In the genomic region with DNA sequence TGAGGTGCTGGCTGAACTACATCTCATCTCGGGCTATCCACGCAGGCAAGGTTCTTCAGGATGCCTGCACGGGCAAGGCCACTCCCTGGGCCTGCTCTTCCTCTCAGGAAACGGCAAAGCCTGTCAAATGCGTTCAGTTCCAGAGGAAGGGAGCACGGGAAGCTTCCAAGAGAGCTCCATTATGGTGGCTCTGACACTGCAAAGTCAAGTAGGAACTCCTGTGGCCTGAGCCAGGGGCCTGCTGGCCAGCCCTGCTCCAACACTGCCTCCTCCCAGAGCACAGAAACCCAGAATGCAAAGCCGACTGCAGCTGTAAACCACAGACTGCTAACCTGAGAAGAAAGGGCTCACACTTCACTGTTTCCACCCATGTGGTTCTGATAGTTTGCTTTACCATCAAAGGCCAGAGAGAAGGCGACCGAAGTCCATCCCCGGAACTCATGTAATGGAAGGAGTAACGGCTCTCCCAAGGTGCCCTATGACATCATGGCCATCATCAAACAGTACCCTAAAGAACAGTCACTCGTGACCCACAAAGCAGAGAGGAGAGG, we compare ENCODE assay signal across 16 mouse cellular contexts. TPM values are rescaled to one million over a fixed set of nuclear protein-coding genes. Genes with fewer than 3 reads are reported as not detected.
A peak's percentile ranks its signal among the peaks of the same experiment; 100 is the strongest.
DNase-seq lines count a peak whose midpoint lies in the region; ATAC-seq and TF ChIP-seq lines count a peak whose summit lies in the region.
"Had no signal": no experiment of that assay in that cellular context is flagged by ENCODE, and none has a peak within 500 bp of the region (broad histone marks: within the 10 kb centered on the region; RNA-seq: fewer than 3 reads in every experiment).

No protein-coding gene starts in this region.

- H3K4me1 ChIP-seq in heart, embryonic 12.5 days (replicated peaks), result peaks cover 56% of the 10 kb centered on the region
- peaks cover 16% of the 10 kb centered on the region for H3K4me1 ChIP-seq in lung, embryonic 14.5 days (ENCODE audit: insufficient read depth)
- peaks cover 71% of the 10 kb centered on the region for H3K4me1 ChIP-seq in liver, postnatal 0 days (ENCODE audit: insufficient read depth)
- H3K4me1 ChIP-seq in midbrain, postnatal 0 days (ENCODE audit: insufficient read depth, low read length), result no peaks in the 10 kb centered on the region
- H3K4me1 ChIP-seq in forebrain, embryonic 15.5 days, result no peaks in the 10 kb centered on the region

- no peak overlapping the region for H3K27ac ChIP-seq in heart, embryonic 12.5 days (ENCODE audit: poor library complexity, severe bottlenecking)
- H3K27ac ChIP-seq in lung, embryonic 14.5 days (ENCODE audit: low read depth), result 0 out of 2 replicates have a peak overlapping the region, but pooled peaks have one; percentile 18
- H3K27ac ChIP-seq in liver, postnatal 0 days (ENCODE audit: low read depth), result peak overlapping the region; percentile 55
- H3K27ac ChIP-seq in midbrain, postnatal 0 days (ENCODE audit: low read depth, low read length), result no peak overlapping the region
- H3K27ac ChIP-seq in forebrain, embryonic 15.5 days (replicated peaks), result no peak overlapping the region
- H3K27ac ChIP-seq: limb, embryonic 10.5 days had no signal

- TF ChIP-seq EP300 in liver, postnatal 0 days (IDR thresholded peaks at IDR 0.05; ENCODE audit: low read depth), result no peak

- ATAC-seq in heart, embryonic 12.5 days (ENCODE audit: insufficient number of reproducible peaks, low FRiP score), result no peak
- no peak for ATAC-seq in lung, embryonic 14.5 days (ENCODE audit: insufficient read depth)
- ATAC-seq in liver, postnatal 0 days, result no peak
- no peak for ATAC-seq in midbrain, postnatal 0 days (ENCODE audit: low FRiP score)
- ATAC-seq in forebrain, embryonic 15.5 days (replicated peaks), result no peak

- no peak for TF ChIP-seq CTCF in lung, embryonic 14.5 days (IDR thresholded peaks at IDR 0.05; ENCODE audit: low read depth)
- no peak for TF ChIP-seq CTCF in liver, postnatal 0 days (IDR thresholded peaks at IDR 0.05; ENCODE audit: low read depth)
- TF ChIP-seq CTCF in midbrain, postnatal 0 days (IDR thresholded peaks at IDR 0.05), result no peak

- DNase-seq in heart, adult 11 months, result peak; percentile 91
- DNase-seq in lung, embryonic 14.5 days, result no peak
- DNase-seq in lung, adult 18-20 months, result no peak
- DNase-seq in liver, postnatal 0 days, result no peak
- peak; percentile 56 to 66 for DNase-seq in thymus, postnatal 36 days
- DNase-seq in midbrain, postnatal 0 days (ENCODE audit: low spot score), result no peak
- DNase-seq: adrenal gland, adult 2 months; cerebellum, adult 11 months; embryo, embryonic 11 days; kidney, adult 11 months; layer of hippocampus, adult 9-11 months; lung, postnatal 4 days had no signal

- H3K9me3 ChIP-seq in heart, embryonic 12.5 days (replicated peaks), result no peaks in the 10 kb centered on the region
- H3K9me3 ChIP-seq in lung, embryonic 14.5 days (ENCODE audit: low read depth, low read length), result no peaks in the 10 kb centered on the region
- no peaks in the 10 kb centered on the region for H3K9me3 ChIP-seq in liver, postnatal 0 days (ENCODE audit: low read length)
- no peaks in the 10 kb centered on the region for H3K9me3 ChIP-seq in midbrain, postnatal 0 days (ENCODE audit: low read length)
- H3K9me3 ChIP-seq in forebrain, embryonic 15.5 days, result no peaks in the 10 kb centered on the region
- H3K9me3 ChIP-seq: limb, embryonic 10.5 days had no signal

- no peak overlapping the region for H3K4me2 ChIP-seq in heart, embryonic 12.5 days
- H3K4me2 ChIP-seq in lung, embryonic 14.5 days, result no peak overlapping the region
- H3K4me2 ChIP-seq in liver, postnatal 0 days (ENCODE audit: low read depth, low read length), result no peak overlapping the region; the same call in 1 of the 2 replicates
- no peak overlapping the region for H3K4me2 ChIP-seq in midbrain, postnatal 0 days (ENCODE audit: low read depth, low read length, poor library complexity, severe bottlenecking)
- no peak overlapping the region for H3K4me2 ChIP-seq in forebrain, embryonic 15.5 days (replicated peaks)

- no peaks in the 10 kb centered on the region for H3K36me3 ChIP-seq in heart, embryonic 12.5 days
- H3K36me3 ChIP-seq in lung, embryonic 14.5 days (ENCODE audit: insufficient read depth), result peaks cover 12% of the 10 kb centered on the region; the same call in 1 of the 2 replicates
- peaks cover 10% of the 10 kb centered on the region for H3K36me3 ChIP-seq in liver, postnatal 0 days (replicated peaks; ENCODE audit: insufficient read depth, low read length)
- no peaks in the 10 kb centered on the region for H3K36me3 ChIP-seq in midbrain, postnatal 0 days (ENCODE audit: insufficient read depth, low read length)
- no peaks in the 10 kb centered on the region for H3K36me3 ChIP-seq in forebrain, embryonic 15.5 days
- H3K36me3 ChIP-seq: limb, embryonic 10.5 days had no signal

- no peaks in the 10 kb centered on the region for H3K27me3 ChIP-seq in heart, embryonic 12.5 days (replicated peaks)
- H3K27me3 ChIP-seq in lung, embryonic 14.5 days (ENCODE audit: insufficient read depth, low read length), result no peaks in the 10 kb centered on the region
- no peaks in the 10 kb centered on the region for H3K27me3 ChIP-seq in liver, postnatal 0 days (ENCODE audit: insufficient read depth, low read length)
- H3K27me3 ChIP-seq in midbrain, postnatal 0 days (ENCODE audit: insufficient read depth, low read length), result no peaks in the 10 kb centered on the region
- H3K27me3 ChIP-seq in forebrain, embryonic 15.5 days, result no peaks in the 10 kb centered on the region

- WGBS in heart, embryonic 12.5 days, result 69% methylated on average over 12 of the region's 12 CpGs
- 68% methylated on average over 12 of the region's 12 CpGs for WGBS in lung, embryonic 14.5 days
- WGBS in liver, postnatal 0 days (ENCODE audit: insufficient replicate concordance), result 59% methylated on average over 12 of the region's 12 CpGs
- 91% methylated on average over 12 of the region's 12 CpGs for WGBS in midbrain, postnatal 0 days
- WGBS in forebrain, embryonic 15.5 days, result 94% methylated on average over 12 of the region's 12 CpGs

- H3K4me3 ChIP-seq in heart, embryonic 12.5 days, result no peak overlapping the region
- H3K4me3 ChIP-seq in lung, embryonic 14.5 days (ENCODE audit: low read depth, low read length), result no peak overlapping the region
- no peak overlapping the region for H3K4me3 ChIP-seq in liver, postnatal 0 days (ENCODE audit: low read depth, low read length)
- H3K4me3 ChIP-seq in midbrain, postnatal 0 days (ENCODE audit: low read depth, low read length), result no peak overlapping the region
- no peak overlapping the region for H3K4me3 ChIP-seq in forebrain, embryonic 15.5 days
- H3K4me3 ChIP-seq: erythroblast, embryonic 14.5 days; limb, embryonic 10.5 days had no signal

- no peak overlapping the region for H3K9ac ChIP-seq in heart, embryonic 12.5 days
- no peak overlapping the region for H3K9ac ChIP-seq in lung, embryonic 14.5 days
- no peak overlapping the region for H3K9ac ChIP-seq in liver, postnatal 0 days (replicated peaks)
- H3K9ac ChIP-seq in midbrain, postnatal 0 days (replicated peaks; ENCODE audit: low read length, poor library complexity, severe bottlenecking), result no peak overlapping the region
- H3K9ac ChIP-seq in forebrain, embryonic 15.5 days (replicated peaks), result no peak overlapping the region

RNA-seq across cellular contexts. Expression of a gene that starts 11.1 kb away (rescaled TPM):
- 7.8 and 7.9 TPM in 2 replicates for polyA plus RNA-seq in heart, embryonic 12.5 days (2016; fragmentation: Nextera tagmentation; extraction: Ambion mirVana)
- 29.9 and 30.7 TPM in 2 replicates for polyA plus RNA-seq in lung, embryonic 14.5 days (2014; fragmentation: Nextera tagmentation; extraction: Ambion mirVana)
- 5.1 and 6.2 TPM in 2 replicates for polyA plus RNA-seq in liver, postnatal 0 days (2015; fragmentation: Nextera tagmentation; extraction: Ambion mirVana)
- total RNA-seq in midbrain, postnatal 0 days (2014; rRNA removed), result 17.8 and 21.6 TPM in 2 replicates
- 3.2 and 3.7 TPM in 2 replicates for polyA plus RNA-seq in midbrain, postnatal 0 days (2015; fragmentation: Nextera tagmentation; extraction: Ambion mirVana)
- 6.0 and 6.1 TPM in 2 replicates for polyA plus RNA-seq in forebrain, embryonic 15.5 days (2015; fragmentation: Nextera tagmentation; extraction: Ambion mirVana)

Comparison
In these comparisons a context has a peak if more than half of its experiments do, and no peak if none do; other contexts are left out.
1. DNase-seq: peak in heart, adult 11 months (single experiment) and thymus, postnatal 36 days (2 of 2); none in lung, embryonic 14.5 days (single experiment), lung, adult 18-20 months (0 of 2), liver, postnatal 0 days (single experiment) and midbrain, postnatal 0 days (single experiment).
2. H3K27ac ChIP-seq: peak in lung, embryonic 14.5 days (single experiment) and liver, postnatal 0 days (single experiment); none in heart, embryonic 12.5 days (single experiment), midbrain, postnatal 0 days (single experiment) and forebrain, embryonic 15.5 days (single experiment).